Mouse (Mus musculus) layer of hippocampus, postnatal 36 days (tissue): Measurements from ENCODE around the gene Fbxl2. TPM values are rescaled to one million over a fixed set of nuclear protein-coding genes. Genes with fewer than 3 reads are reported as not detected.
"Not testable (repeated sequence)": the region's sequence is repeated elsewhere in the genome, so short reads cannot be mapped to it uniquely, and the experiment has no call there.

Experiments used
- DNase-seq, 2 experiments: peaks; one replicate each; pipeline ENCODE4 v3.0.0; 2022
- total RNA-seq, 2 experiments: library from RNA; stranded (reverse); gene quantifications; 2 replicates each; pipeline ENCODE4 v1.2.3; 2021

Fbxl2 gene
- total RNA-seq: 10 to 100 TPM; 32.1 to 37.4 TPM

GRCm38 (mm10) chr9:114046028-114046427 lies at the start of gene Fbxl2:
Gene Fbxl2 (minus strand): TSS chr9:114046191.
- no peak for DNase-seq

GRCm38 (mm10) chr9:114094854-114095253 lies 48.9 kb upstream of the Fbxl2 start:
- no peak for DNase-seq

GRCm38 (mm10) chr9:114092188-114092587 lies 46.2 kb upstream of the Fbxl2 start:
- DNase-seq: peak in 1 of 2 experiments; percentile 11

- DNase-seq: not testable (repeated sequence)
These were observed 42.9 kb upstream of the Fbxl2 start for GRCm38 (mm10) chr9:114088885-114089284.

GRCm38 (mm10) chr9:114087106-114087815 lies 41.3 kb upstream of the Fbxl2 start:
- DNase-seq: no peak

- DNase-seq: no peak
These were observed 40.4 kb upstream of the Fbxl2 start for GRCm38 (mm10) chr9:114086422-114086821.

- peak; percentile 11 to 29 for DNase-seq
These were observed 27.7 kb upstream of the Fbxl2 start for GRCm38 (mm10) chr9:114073681-114074080.

GRCm38 (mm10) chr9:114069372-114069771 lies 23.4 kb upstream of the Fbxl2 start:
- DNase-seq: no peak

GRCm38 (mm10) chr9:114068494-114069053 lies 22.6 kb upstream of the Fbxl2 start:
- DNase-seq: no peak

- peak in 1 of 2 experiments; percentile 25 for DNase-seq
These were observed 11.3 kb upstream of the Fbxl2 start, which contains the start of gene Susd5 for GRCm38 (mm10) chr9:114057090-114057796. Gene Susd5 (plus strand): TSS chr9:114057140.

- no peak for DNase-seq
These were observed 6.9 kb upstream of the Fbxl2 start for GRCm38 (mm10) chr9:114052866-114053265.

GRCm38 (mm10) chr9:114052031-114052430 lies 6.0 kb upstream of the Fbxl2 start:
- DNase-seq: no peak

GRCm38 (mm10) chr9:114050778-114051177 lies 4.8 kb upstream of the Fbxl2 start:
- no peak for DNase-seq

- DNase-seq: no peak
These were observed 4.1 kb upstream of the Fbxl2 start for GRCm38 (mm10) chr9:114050106-114050505.

- no peak for DNase-seq
These were observed 685 bp upstream of the Fbxl2 start for GRCm38 (mm10) chr9:114046676-114047075.

GRCm38 (mm10) chr9:114044446-114044845 lies 1.5 kb downstream of the Fbxl2 start:
- DNase-seq: no peak

GRCm38 (mm10) chr9:114042490-114042889 lies 3.5 kb downstream of the Fbxl2 start:
- DNase-seq: peak in 1 of 2 experiments; percentile 21

GRCm38 (mm10) chr9:114040945-114041344 lies 5.0 kb downstream of the Fbxl2 start:
- no peak for DNase-seq

- DNase-seq: peak; percentile 74 to 83
These were observed 19.6 kb downstream of the Fbxl2 start for GRCm38 (mm10) chr9:114026261-114026934.

- no peak for DNase-seq
These were observed 20.1 kb downstream of the Fbxl2 start for GRCm38 (mm10) chr9:114025846-114026245.

GRCm38 (mm10) chr9:114025182-114025581 lies 20.8 kb downstream of the Fbxl2 start:
- no peak for DNase-seq

- no peak for DNase-seq
These were observed 23.9 kb downstream of the Fbxl2 start for GRCm38 (mm10) chr9:114022141-114022540.
